Mouse (Mus musculus): ENCODE measurements around the gene Zfp316.

GRCm38 (mm10) chr5:143266794-143267193 lies 3.0 kb downstream of the Zfp316 start:
- TF ChIP-seq CHD2 (IDR thresholded peaks at IDR 0.05; ENCODE audit: low read depth, low read length) = no peak
- TF ChIP-seq ZC3H11A (IDR thresholded peaks at IDR 0.05; ENCODE audit: borderline replicate concordance, low read depth, low read length) = no peak
- TF ChIP-seq HCFC1 (IDR thresholded peaks at IDR 0.05; ENCODE audit: borderline replicate concordance, insufficient read depth, low read length) = no peak
- no peak for TF ChIP-seq ZNF384 (IDR thresholded peaks at IDR 0.05; ENCODE audit: low read depth, low read length)
- no peak for TF ChIP-seq MAFK (IDR thresholded peaks at IDR 0.05; ENCODE audit: insufficient read depth, low read depth, low read length)
